Mouse (Mus musculus): ENCODE data around the gene Bahd1. TPM values are rescaled to one million over a fixed set of nuclear protein-coding genes. Genes with fewer than 3 reads are reported as not detected.
A peak's percentile ranks its signal among the peaks of the same experiment; 100 is the strongest.

The Bahd1 gene
- polyA plus RNA-seq, 1 experiment, result 25.4 TPM

DNA sequence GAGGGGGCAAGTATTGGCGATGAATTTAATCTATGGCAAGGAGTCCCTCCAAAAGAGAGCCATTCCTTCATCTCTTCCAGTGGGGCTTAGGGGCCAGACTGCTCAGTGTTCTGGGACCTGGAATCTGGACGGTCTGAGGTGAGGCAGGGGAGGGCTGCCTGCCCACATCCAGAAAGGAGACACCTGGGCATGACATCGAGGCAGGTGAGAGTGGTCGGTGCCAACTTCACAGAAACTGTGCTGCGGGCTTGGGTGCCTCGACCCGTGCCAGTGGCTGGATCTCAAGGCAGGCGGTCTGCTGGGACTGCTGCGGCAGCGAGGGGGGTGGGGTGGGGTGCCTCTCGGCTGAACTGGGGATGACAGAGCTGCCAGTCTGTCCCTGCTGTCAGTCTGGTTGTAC lies 2.4 kb upstream of the Bahd1 start:
- no peak for DNase-seq (ENCODE audit: extremely low spot score in 1 of 2, low spot score in 1 of 2)

- no peak for DNase-seq (ENCODE audit: extremely low spot score in 1 of 2, low spot score in 1 of 2)
Measured at GRCm38 (mm10) chr2:118898771-118899170, 1.4 kb upstream of the Bahd1 start.

DNA sequence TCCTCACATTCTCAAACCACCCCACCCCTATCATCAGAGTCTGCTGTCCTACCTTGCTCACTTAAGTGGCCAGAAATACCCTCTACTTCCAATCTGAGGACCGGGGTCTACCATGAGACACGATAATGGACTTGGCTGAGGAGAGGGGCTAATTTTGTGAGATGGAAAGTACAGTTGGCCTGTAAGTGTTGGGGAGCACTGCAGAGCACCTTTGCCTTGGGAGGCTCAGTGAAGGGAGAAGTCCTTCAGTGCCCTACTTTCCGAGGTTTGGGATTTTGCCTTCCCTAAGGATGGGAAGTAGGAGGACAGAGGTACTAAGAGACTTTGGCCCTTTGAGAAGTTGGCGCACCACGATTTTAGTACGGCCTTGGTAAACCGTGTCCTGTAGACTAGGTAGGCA lies 871 bp upstream of the Bahd1 start:
- no peak for DNase-seq (ENCODE audit: extremely low spot score in 1 of 2, low spot score in 1 of 2)

GRCm38 (mm10) chr2:118900826-118901140 lies 606 bp downstream of the Bahd1 start:
- DNase-seq (ENCODE audit: extremely low spot score in 1 of 2, low spot score in 1 of 2), result no peak

DNA sequence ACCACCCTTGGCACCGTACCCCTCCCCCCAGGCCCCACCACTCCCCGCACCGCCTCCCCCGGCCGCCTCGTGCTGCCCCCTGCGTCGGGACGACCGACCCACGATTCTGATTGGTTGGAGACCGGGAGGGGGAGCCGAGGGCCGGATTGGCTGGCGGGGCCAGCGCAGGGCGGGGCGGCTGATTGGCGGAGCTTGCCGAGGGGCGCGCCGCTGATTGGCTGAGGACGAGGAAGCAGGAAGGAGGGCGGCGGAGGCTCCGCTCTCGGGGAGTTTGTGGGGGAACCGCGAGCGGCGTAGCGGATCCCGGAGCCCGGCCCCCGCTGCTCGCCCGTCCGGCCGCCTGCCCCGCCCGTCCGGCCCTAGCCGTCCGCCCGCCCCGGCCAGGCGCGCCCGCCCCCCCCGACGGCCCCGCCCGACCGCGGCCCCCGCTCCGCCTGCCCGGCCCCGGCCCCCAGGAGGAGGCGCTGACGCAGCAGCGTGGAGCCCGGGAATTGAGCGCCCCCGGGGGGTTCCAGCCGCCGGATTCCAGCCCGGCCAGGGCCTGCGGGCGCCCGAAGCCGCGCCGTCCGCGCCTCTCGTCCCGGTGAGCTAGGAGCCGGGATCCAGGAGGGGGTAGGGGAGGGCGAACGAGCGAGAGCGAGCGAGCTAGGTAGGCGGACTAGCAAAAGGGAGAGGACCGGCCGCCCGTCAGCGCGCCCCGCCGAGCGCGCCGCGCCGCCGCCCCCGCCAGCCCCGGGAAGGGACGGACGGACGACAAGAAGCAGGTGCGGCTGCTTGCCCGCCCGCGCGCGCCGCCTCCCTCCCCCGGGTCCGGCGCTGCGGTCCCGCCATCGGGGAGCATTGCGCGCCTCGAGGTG lies 1.2 kb downstream of the Bahd1 start:
- DNase-seq (ENCODE audit: extremely low spot score in 1 of 2, low spot score in 1 of 2), result peak; percentile 95 to 98

DNA sequence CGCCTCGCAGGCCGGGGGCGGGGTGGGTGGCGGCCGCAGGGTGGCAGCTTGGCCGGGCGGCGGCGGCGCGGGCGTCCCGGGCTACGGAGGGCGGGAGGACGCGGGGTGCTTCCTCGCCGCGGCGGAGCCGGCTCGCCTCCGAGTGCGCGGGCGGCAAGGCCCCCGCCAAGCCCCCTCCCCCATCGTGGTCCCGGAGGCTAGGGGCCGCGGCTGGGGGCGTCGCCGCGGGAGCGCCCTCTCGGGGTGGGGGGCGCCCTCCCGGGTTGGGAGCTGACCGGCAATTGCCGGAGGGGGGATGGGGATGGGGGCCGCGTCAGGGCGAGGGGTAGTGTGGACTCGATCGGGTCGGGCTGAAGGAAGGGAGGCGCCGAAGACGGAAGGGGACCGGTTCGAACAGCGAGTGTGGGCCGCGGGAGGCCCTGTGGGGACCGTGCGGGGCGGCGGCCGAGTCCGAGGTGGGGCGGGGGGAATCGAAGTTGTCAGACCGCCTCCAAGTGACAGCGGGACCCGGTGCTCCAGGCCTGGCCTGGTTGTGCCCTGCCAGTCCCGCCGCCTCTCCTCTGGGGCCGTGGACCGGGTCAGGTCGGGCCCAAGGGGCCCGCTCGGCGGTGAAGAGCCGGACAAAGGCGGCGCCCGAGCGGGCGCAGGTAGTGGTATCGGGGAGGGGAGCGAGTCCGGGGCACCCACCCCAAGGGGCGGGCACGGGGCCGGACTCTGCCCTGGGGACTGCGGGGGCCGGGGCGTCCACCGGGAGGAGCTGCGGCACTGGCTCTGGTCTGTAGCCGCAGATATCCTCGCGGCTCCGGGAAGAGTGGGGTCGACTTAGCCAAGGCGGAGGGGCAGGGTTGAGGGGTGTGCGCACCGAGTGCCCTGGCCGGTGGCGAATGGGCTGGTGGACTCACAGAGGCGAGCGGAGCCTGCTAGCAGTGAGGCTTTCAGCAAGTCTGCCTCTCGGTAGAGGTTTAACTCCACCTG lies 2.2 kb downstream of the Bahd1 start:
- no peak for DNase-seq (ENCODE audit: extremely low spot score in 1 of 2, low spot score in 1 of 2)

- no peak for DNase-seq (ENCODE audit: extremely low spot score in 1 of 2, low spot score in 1 of 2)
Measured at GRCm38 (mm10) chr2:118903333-118903741, 3.2 kb downstream of the Bahd1 start.

DNA sequence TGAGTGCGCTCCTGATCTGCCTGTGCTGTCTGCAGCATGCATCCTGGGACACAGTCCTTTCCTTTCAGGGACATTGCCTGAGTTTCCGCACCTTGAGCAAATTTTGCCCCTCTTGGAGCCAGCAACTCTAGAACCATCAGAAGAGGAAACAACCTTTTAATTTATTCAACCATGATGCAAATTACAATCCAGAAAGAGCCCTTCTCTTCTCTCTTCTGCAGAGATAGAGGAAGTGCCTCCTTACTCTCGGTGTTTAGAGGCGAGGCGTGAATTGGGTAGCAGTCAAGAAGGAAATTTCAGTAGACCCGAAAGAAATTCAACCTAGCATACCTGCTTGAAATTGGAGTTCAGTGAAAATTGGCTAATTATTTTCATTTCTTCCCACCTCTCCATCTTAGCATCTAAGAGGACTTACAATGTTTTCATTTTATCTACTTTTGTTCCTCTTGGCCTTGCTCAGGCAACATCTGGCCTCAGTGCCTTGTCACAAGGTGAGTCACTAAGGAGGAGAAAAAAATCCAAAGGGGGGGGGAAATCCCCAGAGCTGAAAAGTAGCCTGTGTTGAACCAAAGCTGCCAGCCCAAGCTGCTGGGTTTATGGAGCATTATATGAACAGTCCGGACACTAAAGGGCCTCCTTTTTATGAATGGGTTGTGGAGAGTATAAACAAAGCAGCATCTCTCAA lies 5.4 kb downstream of the Bahd1 start:
- DNase-seq (ENCODE audit: extremely low spot score in 1 of 2, low spot score in 1 of 2), result no peak

- no peak for DNase-seq (ENCODE audit: extremely low spot score in 1 of 2, low spot score in 1 of 2)
Measured at GRCm38 (mm10) chr2:118906118-118906492, 5.9 kb downstream of the Bahd1 start.

DNA sequence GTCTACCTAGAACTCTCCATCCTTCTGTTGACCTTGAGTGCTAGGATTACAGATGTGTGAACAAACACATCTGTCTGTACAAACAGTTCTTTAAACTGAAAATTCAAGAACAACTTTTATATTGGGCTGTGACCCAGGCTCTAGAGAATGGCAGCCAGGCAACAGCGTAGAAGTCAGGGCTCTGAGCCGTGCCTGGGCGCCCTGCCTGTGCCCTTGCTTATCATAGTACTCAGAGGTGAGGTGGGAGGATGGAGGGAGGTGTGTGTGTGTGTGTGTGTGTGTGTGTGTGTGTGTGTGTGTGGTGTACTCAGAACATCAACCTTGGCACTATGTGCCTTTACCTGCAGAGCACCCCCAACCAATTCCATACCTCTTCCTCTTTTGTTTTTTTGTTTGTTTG lies 7.6 kb downstream of the Bahd1 start:
- no peak for DNase-seq (ENCODE audit: extremely low spot score in 1 of 2, low spot score in 1 of 2)

DNA sequence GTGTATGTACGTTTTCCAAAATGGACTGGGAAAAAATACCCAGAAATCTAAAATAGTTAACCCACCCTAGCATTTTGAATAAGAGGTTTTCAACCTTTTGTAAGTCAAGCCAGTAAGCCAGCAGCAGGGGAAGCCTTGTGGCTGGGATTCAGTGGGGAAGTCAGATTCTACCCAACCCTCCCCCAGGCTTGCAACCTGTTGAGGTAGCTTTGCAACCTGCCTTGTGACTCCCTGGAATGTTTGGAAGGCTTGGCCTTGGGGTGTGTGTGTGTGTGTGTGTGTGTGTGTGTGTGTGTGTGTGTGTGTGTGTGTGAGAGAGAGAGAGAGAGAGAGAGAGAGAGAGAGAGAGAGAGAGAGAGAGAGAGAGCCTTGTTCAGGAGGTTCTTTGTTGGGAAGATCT lies 9.0 kb downstream of the Bahd1 start:
- DNase-seq (ENCODE audit: extremely low spot score in 1 of 2, low spot score in 1 of 2), result no peak

DNA sequence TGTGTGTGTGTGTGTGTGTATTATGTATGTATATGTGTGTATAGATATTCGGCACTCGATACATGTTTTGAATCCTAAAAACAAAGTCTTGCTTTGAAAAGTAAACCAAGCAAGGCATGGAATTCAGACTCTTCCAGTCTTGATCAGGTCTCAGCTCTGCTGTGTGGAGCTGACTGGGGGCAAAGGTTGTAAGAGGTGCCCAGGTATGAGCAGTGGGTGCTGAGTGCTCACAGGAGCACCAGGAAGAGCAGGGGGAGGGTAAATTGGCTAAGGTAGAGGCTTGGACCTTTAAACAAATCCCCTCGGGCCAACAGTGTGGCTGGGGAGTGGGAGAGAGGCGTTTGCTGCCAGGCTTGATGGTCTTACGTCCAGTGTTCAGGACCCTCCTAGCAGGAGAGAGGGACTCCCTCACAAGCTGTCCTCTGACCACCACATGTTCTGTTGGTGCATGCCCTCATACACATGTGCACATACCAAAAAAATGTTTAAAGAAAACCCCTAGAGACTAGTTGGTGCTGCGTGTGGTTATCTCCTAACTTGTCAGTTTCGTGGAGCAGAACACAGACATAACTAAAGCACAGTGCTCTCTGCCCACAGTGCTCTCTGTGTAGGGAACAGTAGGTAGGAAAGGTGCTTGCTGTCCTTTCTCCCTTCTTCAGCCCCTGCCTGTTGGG lies 10.6 kb downstream of the Bahd1 start:
- DNase-seq (ENCODE audit: extremely low spot score in 1 of 2, low spot score in 1 of 2), result no peak

DNA sequence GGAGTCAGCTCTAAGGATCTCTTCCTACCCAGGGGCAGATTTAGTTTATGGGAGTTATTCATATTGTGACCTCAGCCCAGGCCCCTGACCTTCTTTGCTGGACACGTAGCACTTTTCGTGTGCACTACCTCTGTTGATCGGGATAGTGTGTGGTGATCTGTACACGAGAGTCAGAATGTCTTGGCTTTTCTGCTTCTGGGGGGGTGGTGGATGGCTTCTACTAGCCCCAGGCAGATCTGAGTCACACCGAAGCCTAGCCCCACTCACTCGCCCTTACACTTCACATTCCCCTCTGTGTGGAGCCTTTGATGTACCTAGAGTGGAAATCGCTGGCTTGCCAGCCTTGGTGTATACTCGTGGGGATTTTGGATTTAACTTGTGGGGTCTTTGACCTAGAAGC lies 12.5 kb downstream of the Bahd1 start:
- DNase-seq (ENCODE audit: extremely low spot score in 1 of 2, low spot score in 1 of 2), result no peak

DNA sequence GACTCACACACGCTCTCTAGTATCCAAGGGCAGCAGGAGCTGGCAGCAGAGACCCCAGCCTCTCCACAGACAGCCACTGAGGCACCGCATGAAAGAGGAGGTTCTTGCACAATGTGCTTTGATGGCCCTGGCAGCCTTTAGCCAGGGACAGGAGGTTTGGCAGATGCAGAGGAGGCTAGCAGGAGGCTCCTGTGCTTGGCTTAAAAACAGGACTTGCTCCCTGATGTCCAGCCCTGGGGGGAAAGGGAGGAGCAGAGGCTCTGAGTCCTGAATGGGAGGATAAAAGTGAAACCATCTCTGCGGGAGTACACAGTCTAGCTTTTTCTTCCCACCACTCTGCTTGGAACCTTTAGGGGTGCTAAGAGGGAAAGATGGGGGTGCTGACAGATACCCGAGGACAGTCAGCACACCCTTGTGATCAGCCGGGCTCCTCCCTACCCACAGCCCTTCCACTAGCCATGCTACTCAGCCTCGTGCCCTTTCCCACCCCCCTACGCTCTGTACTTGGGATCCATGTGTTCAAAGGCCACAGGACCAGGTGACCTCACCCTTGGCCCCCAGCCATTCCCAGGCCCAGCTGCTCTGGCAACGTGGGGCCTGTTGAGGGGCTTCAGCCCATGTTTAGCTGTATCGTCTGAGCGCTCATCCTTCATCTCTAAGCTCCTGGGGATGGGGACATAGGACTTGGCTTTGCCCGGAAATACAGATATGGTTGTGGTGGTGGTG lies 13.5 kb downstream of the Bahd1 start:
- DNase-seq (ENCODE audit: extremely low spot score in 1 of 2, low spot score in 1 of 2), result no peak

GRCm38 (mm10) chr2:118914685-118915084 lies 14.5 kb downstream of the Bahd1 start:
- DNase-seq (ENCODE audit: extremely low spot score in 1 of 2, low spot score in 1 of 2), result no peak

DNA sequence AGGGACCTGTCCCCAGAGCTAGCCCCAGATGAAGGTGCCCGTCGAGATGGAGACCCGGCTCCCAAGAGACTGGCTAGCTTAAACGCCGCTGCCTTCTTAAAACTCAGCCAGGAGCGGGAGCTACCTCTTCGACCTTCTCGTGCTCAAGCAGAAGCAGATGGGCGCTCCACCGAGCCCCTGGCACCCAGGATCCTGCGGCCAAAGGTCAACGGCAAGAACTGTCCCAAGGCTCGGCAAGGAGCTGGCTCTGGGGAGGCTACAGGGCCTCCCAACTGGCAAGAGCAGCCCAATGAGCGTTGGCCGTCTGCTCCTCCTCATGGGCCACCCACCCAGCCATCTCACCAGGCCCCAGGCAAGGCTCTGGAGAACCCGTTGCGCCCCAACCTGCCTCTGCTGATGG lies 16.3 kb downstream of the Bahd1 start:
- no peak for DNase-seq (ENCODE audit: extremely low spot score in 1 of 2, low spot score in 1 of 2)

GRCm38 (mm10) chr2:118918543-118918942 lies 18.4 kb downstream of the Bahd1 start:
- no peak for DNase-seq (ENCODE audit: extremely low spot score in 1 of 2, low spot score in 1 of 2)

DNA sequence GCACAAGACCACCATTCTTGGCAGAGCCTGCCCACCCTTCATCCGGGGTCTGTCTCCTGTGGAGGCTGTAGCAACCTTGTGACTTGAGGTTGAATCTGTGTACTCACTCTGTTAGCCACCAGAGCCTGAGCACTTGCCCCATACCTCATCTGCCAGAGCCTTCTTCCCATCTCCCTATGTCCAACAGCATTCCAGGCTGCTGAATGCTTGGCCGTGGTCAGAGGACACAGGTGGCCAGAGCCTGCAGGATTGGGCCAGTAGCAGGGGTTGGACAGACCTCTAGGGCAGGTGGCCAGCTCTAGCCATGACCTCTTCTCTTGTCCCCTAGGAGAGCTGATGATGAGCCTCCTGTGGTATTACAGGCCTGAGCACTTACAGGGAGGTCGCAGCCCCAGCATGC lies 20.3 kb downstream of the Bahd1 start:
- DNase-seq (ENCODE audit: extremely low spot score in 1 of 2, low spot score in 1 of 2), result no peak

GRCm38 (mm10) chr2:118925952-118926351 lies 25.8 kb downstream of the Bahd1 start:
- DNase-seq (ENCODE audit: extremely low spot score in 1 of 2, low spot score in 1 of 2), result no peak
